Mouse (Mus musculus): Measurements from ENCODE around the gene C2cd3. TPM values are rescaled to one million over a fixed set of nuclear protein-coding genes. Genes with fewer than 3 reads are reported as not detected.

C2cd3 gene
- total and polyA plus RNA-seq, 3 experiments: 16.5 to 20.3 (median 16.9) TPM

DNA sequence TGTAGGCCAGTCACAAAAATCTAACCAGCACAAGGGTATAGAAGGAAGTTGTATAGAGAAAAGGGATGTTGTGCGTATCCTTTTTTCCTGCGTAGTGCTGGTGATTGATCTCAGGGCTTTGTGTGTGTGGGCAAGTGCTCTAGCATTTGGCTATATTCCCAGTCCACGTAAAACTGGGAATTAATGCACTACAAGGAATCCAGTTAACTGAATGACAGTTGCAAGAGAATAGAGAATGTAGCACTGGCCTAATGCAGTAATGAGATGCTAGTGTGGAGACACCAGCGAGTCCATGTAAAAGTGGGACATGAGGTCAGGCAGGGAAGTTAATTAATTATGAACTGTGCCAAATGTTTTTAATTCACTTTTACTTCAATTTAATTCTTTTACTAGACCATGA lies 30.7 kb downstream of the C2cd3 start:
- DNase-seq: no peak

- no peak for DNase-seq
Measured at GRCm38 (mm10) chr7:100407677-100408076, 35.6 kb downstream of the C2cd3 start.

DNA sequence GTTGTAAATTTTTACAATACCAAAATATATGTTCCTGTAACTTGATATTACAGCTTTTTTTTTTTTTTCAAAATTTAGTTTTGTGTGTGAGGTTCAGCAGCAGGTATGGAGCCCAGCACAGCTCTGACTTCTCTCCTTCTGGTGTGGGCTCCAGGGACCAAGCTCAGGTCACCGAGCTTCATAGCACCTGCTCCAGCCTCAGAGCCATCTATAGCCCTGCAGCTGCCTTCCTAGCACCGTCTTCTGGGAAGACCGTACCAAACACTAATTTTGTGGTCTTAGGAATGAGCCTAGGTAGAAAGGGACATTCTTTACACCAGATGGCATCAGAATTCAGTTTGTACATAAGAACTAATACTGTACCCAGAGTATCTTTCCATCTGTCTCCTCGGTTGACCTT lies 36.7 kb downstream of the C2cd3 start:
- no peak for DNase-seq

- DNase-seq: no peak
Measured at GRCm38 (mm10) chr7:100425795-100426194, 53.8 kb downstream of the C2cd3 start.

GRCm38 (mm10) chr7:100429102-100429501 lies 57.1 kb downstream of the C2cd3 start:
- DNase-seq: peak; percentile 59

- DNase-seq: peak; percentile 9
Measured at GRCm38 (mm10) chr7:100429911-100430310, 57.9 kb downstream of the C2cd3 start.

- DNase-seq: peak; percentile 44
Measured at GRCm38 (mm10) chr7:100431103-100431502, 59.1 kb downstream of the C2cd3 start.

DNA sequence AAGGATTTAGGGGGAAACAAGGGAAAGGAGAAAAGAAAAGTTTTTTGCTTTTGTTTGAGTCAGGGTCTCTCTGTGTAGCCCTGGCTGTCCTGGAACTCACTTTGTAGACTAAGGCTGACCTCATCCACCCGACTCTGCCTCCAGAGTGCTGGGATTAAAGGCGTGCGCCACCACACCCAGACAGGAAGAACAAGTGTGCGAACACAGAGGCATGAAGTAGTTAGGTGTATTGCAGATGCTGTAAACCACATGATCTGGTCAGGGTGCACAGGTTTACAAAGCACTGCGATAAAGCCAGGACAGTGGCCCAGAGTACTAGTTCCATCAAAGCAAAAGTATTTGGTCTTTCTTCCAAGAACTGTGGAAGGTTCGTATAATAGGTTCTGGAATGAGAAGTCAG lies 61.3 kb downstream of the C2cd3 start:
- no peak for DNase-seq

GRCm38 (mm10) chr7:100443728-100444127 lies 71.7 kb downstream of the C2cd3 start:
- DNase-seq: no peak

DNA sequence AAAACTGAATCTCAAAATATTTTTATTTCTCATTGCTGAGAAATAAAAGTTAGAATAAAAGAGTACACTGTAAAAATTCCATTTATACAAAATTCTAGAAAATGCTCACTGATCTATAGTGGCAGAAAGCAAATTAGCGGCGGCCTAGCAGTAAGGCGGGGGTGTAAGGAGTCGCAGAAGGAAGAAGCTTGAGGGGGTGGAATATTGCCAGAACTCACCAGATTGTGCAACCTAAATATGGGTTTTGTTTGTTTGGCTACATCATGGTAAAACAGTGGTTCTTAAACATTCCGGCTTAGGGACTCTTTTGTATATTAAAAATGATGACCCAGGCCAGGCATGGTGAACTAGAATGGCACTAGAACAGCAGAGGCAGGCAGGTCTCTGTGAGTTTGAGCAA lies 74.2 kb downstream of the C2cd3 start:
- no peak for DNase-seq

DNA sequence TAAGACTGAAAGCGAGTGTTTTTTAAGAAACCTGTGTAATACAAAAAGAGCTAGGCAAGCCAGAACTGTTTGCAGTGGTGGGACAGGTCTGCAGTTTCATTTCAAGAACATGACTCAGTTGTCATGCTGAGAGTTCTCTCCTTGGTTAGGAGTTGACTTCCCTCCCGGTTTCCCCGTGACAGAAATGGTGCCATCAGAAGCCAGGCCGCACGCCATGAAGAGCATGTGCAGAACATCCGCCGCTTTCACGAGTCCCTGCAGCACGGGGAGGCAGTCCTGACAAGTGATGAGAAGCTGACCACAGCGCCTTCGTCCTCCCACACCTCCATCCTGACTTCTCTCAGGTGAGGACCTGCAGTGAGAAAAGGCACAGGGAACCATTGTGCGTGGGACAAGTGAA lies 76.5 kb downstream of the C2cd3 start:
- DNase-seq: no peak

- DNase-seq: no peak
Measured at GRCm38 (mm10) chr7:100448985-100449384, 77.0 kb downstream of the C2cd3 start.

DNA sequence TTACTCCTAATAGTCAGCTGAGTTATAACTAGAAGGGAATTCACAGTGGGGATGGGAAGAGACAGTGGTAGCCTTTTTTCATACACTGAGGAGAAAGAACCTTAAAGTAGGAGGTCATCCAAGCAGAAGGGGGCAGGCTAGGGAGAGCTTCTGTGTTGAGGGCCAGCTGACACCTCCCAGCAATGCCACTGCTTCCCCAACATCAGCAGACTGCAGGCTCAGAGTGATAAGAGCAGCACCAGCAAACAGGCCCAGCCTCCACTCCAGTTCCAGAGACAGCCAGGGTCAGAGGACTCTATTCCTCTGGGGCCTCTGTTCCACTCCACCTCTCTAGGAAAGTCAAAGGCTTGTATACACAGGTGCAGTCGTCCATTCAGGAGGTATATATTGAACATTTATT lies 86.1 kb downstream of the C2cd3 start:
- no peak for DNase-seq

DNA sequence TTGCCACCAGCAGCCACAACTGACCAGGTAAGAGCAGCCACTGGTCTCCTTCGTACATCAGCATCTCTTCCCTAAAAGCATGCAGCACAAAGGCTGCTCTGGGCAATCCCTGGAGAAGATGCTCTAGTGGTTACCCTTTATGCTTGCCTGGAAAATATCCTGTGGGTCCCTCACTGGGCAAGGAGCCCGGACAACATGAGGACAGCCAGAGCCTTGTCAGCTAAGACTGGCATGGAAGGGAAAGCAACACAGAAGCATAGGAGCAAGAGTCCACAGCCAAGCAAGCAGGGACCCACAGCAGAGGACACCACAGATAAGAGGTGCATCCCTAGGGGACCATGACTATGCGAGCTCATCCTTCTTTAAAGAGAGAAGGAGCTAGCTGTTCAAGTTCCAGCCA lies 87.8 kb downstream of the C2cd3 start:
- no peak for DNase-seq

- DNase-seq: peak; percentile 82
Measured at GRCm38 (mm10) chr7:100461621-100462151, 89.7 kb downstream of the C2cd3 start.

DNA sequence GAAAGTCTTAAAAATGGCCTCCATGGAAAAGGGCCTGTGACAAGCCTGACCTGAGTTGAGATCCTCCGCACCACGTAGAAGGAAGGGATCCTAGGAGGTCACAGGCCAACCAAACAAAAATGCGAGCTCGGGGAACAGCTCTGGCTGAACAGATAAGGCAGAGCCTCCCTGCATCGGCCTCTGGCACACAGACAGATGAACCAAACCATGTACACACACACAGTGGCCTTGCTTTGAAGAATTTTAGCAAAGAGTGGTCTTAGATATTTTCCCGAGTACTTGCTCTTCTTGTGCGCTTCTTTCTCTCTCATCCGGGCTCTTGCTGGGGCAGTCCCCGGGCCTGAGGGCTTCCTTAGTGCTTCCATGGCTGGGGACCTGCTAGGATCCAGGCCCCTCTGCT lies 91.2 kb downstream of the C2cd3 start:
- no peak for DNase-seq

GRCm38 (mm10) chr7:100463757-100464156 lies 91.7 kb downstream of the C2cd3 start:
- DNase-seq: no peak

DNA sequence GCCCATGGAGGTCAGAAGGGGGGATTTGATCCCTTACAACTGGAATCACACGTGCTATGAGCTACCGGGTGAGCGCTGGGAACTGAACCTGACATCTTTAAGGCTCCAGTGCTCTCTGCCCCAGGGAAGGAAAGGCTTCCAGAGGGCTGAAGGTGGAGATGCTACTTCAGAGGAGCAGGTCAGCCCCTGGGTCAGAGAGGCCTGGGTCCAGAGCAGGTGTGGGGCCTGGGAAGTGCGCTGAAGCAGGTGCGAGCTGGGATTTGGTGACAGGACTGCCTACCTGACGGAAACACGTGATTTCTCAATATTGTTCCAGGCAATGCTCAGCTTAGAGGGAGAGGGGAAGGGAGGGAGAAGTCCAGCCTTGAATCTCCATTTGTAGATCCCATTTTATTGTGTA lies 92.2 kb downstream of the C2cd3 start:
- DNase-seq: no peak

DNA sequence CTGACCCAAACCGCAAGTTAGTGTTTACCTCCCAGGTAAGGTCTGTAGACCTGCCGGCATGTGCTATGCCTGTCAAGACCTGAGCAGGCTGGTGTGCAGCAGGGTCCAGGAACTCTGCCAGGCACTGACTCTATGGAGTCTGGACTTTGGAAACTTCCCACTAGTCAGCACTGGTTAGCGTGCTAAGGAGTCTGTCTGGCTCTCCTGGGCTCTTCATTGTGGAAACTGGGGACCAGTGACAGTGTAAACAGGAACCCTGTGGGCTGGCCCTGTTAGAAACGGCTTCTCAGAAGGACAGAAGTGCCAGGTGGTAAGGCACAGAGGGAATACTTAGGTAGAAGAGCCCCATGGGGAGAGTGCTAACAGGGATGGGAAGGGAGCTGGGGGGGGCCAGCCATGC lies 93.2 kb downstream of the C2cd3 start:
- DNase-seq: peak; percentile 31

- peak; percentile 87 for DNase-seq
Measured at GRCm38 (mm10) chr7:100465656-100466309, 93.8 kb downstream of the C2cd3 start.

- no peak for DNase-seq
Measured at GRCm38 (mm10) chr7:100466781-100467510, 94.9 kb downstream of the C2cd3 start.

DNA sequence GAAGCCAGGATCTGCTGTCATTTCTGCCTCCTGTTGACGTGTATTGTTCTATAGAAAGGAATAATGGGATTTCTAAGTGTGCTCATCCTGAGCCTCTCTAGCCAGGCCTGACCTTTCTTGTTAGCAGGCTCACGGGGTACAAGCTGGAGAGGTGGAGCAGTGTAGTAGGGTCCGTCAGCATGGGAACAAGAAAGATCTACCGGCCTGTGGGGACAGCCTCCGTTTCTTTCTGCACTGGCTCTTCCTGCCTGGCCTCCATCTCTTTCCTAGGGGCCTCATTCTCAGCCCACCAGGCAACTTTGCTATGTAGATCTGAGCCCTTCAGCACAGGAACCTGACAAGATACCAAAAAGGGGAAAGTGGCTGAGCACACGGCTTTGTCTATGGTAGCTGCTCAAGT lies 96.7 kb downstream of the C2cd3 start:
- DNase-seq: no peak

DNA sequence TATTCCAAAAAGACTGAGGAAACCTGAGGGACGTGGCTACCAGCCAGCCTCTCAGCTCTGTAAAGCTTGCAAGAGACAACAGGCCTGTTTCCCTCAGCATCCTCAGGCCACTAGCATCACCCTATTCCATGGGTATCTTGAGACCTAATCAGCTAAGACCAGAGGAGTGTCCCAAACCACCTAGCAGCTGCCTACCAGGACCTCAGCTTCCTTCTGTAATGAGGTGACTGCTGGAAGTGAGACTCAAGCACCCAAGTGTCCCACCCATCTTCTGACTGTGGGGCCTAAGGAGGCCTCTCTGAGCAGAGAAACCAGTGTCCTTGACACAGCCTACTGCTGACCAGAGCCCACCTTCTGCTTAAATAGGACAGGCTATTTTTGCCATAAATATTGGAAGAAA lies 97.5 kb downstream of the C2cd3 start:
- DNase-seq: no peak
